Mouse (Mus musculus) bone marrow, adult 2 months (tissue): ENCODE data around the gene Coasy. TPM values are rescaled to one million over a fixed set of nuclear protein-coding genes. Genes with fewer than 3 reads are reported as not detected.

Experiments
- H3K27ac ChIP-seq: fragments of 200-500 bp; 2 replicates; pipeline ENCODE4 v1.5.1; 2012; ENCODE audit warnings: low read depth, mild to moderate bottlenecking, control low read depth, inconsistent platforms, low read length; ENCODE audit not compliant: control insufficient read depth, poor library complexity, insufficient read depth
- H3K4me1 ChIP-seq: fragments of 200-500 bp; 2 replicates; pipeline ENCODE4 v1.6.1; 2011; ENCODE audit warnings: low read length; ENCODE audit not compliant: control insufficient read depth, insufficient read depth
- H3K4me3 ChIP-seq: fragments of 200-500 bp; replicated peaks from 2 replicates; pipeline ENCODE3; 2011; ENCODE audit warnings: mild to moderate bottlenecking, low read depth, low read length, control low read depth; ENCODE audit not compliant: control insufficient read depth
- CTCF ChIP-seq: fragments of 200-500 bp; IDR thresholded peaks from 2 replicates; pipeline ENCODE4 v1.5.1; 2011; ENCODE audit warnings: low read length, control low read depth; ENCODE audit not compliant: control insufficient read depth, insufficient read depth
- POLR2A ChIP-seq: fragments of 200-500 bp; IDR thresholded peaks from 2 replicates; pipeline ENCODE4 v1.6.1; 2011; ENCODE audit warnings: low read depth, mild to moderate bottlenecking, control low read depth, low read length, borderline replicate concordance; ENCODE audit not compliant: control insufficient read depth
- WGBS: fragments of 180-500 bp; shearing (Covaris S2); methylation state at CpG from one replicate; pipeline ENCODE4 v1.1.7; 2018; 5-methylcytosine and 5-hydroxymethylcytosine counted together
- polyA plus RNA-seq: library from polyadenylated mRNA; stranded (reverse); fragments of >200 nt; gene quantifications from 2 replicates; pipeline ENCODE4 v1.2.4, GENCODE M21; 2011; ENCODE audit warnings: low replicate concordance; ENCODE audit not compliant: missing spikeins, insufficient read depth, insufficient read length

Coasy gene
- polyA plus RNA-seq, 1 experiment: 25.5 TPM

GRCm38 (mm10) chr11:101086756-101087681 is 4.7 kb downstream of the Coasy start, which contains the start of gene Mlx:
Gene Mlx, plus strand, starts transcription at chr11:101087277.
- Histone ChIP-seq H3K27ac (peak within 1 kb of the TSS; percentile 67), H3K4me3 (peak within 1 kb of the TSS; percentile 73), H3K4me1 (peaks cover 8% of the 10 kb centered on the region; the same call in 1 of the 2 replicates)
- 2% methylated on average over 52 of the region's 52 CpGs for WGBS
- peak; percentile 71 for TF ChIP-seq POLR2A
- TF ChIP-seq CTCF: no peak

GRCm38 (mm10) chr11:101087682-101088055 is 5.3 kb downstream of the Coasy start:
- no peak for TF ChIP-seq CTCF
- TF ChIP-seq POLR2A: no peak
- WGBS: 7% methylated on average over 8 of the region's 8 CpGs
- H3K4me1 ChIP-seq: peaks cover 8% of the 10 kb centered on the region; the same call in 1 of the 2 replicates
- H3K4me3 ChIP-seq: peak overlapping the region; percentile 73
- H3K27ac ChIP-seq: peak overlapping the region; percentile 67

- no peak overlapping the region for H3K4me3 ChIP-seq
- WGBS: 57% methylated on average over 1 of the region's 1 CpGs
- TF ChIP-seq CTCF (no peak), POLR2A (no peak)
- H3K4me1 ChIP-seq: peaks cover 8% of the 10 kb centered on the region; the same call in 1 of the 2 replicates
- no peak overlapping the region for H3K27ac ChIP-seq
Measured at GRCm38 (mm10) chr11:101089931-101090330, 7.6 kb downstream of the Coasy start.

GRCm38 (mm10) chr11:101094930-101095313 is 12.6 kb downstream of the Coasy start:
- Histone ChIP-seq H3K4me1 (no peaks in the 10 kb centered on the region), H3K4me3 (peak overlapping the region; percentile 84), H3K27ac (peak overlapping the region; percentile 9; the same call in 1 of the 2 replicates)
- TF ChIP-seq CTCF (no peak), POLR2A (no peak)
- 2% methylated on average over 18 of the region's 18 CpGs for WGBS

GRCm38 (mm10) chr11:101095314-101096024 is 13.1 kb downstream of the Coasy start, which contains the start of gene Psmc3ip:
Gene Psmc3ip, minus strand, starts transcription at chr11:101095436.
- Histone ChIP-seq H3K4me1 (no peaks in the 10 kb centered on the region), H3K4me3 (peak within 1 kb of the TSS; percentile 84), H3K27ac (peak within 1 kb of the TSS; percentile 95)
- TF ChIP-seq POLR2A: peak; percentile 75; the same call in 1 of the 2 replicates
- TF ChIP-seq CTCF: peak; percentile 80
- under 1% methylated on average over 43 of the region's 43 CpGs for WGBS

- TF ChIP-seq CTCF (no peak), POLR2A (no peak)
- 87% methylated on average over 8 of the region's 8 CpGs for WGBS
- no peaks in the 10 kb centered on the region for H3K4me1 ChIP-seq
- H3K27ac ChIP-seq: no peak overlapping the region
- H3K4me3 ChIP-seq: no peak overlapping the region
Measured at GRCm38 (mm10) chr11:101098231-101098630, 15.9 kb downstream of the Coasy start.

GRCm38 (mm10) chr11:101103011-101103410 is 20.6 kb downstream of the Coasy start:
- WGBS: 89% methylated on average over 5 of the region's 5 CpGs
- no peak overlapping the region for H3K4me3 ChIP-seq
- H3K27ac ChIP-seq: no peak overlapping the region
- 0 out of 2 replicates have a peak, but pooled peaks cover under 1% of the 10 kb centered on the region for H3K4me1 ChIP-seq
- TF ChIP-seq POLR2A: no peak
- TF ChIP-seq CTCF: no peak

- 89% methylated on average over 4 of the region's 4 CpGs for WGBS
- Histone ChIP-seq H3K27ac (no peak overlapping the region), H3K4me3 (no peak overlapping the region), H3K4me1 (0 out of 2 replicates have a peak, but pooled peaks cover 1% of the 10 kb centered on the region)
- TF ChIP-seq POLR2A (no peak), CTCF (no peak)
Measured at GRCm38 (mm10) chr11:101109351-101109750, 27.0 kb downstream of the Coasy start.
